Mouse (Mus musculus): ENCODE measurements around the gene Tchhl1. TPM values are rescaled to one million over a fixed set of nuclear protein-coding genes. Genes with fewer than 3 reads are reported as not detected.

Gene Tchhl1
- polyA plus RNA-seq (2012; rRNA removed), result not detected in 2 replicates

GRCm38 (mm10) chr3:93468561-93468960 is at the start of gene Tchhl1:
Tchhl1 (plus strand) TSS chr3:93468754.

GRCm38 (mm10) chr3:93442030-93442429 is 26.5 kb upstream of the Tchhl1 start, which contains the start of gene Tchh:
Tchh (plus strand) TSS chr3:93442330.

DNA sequence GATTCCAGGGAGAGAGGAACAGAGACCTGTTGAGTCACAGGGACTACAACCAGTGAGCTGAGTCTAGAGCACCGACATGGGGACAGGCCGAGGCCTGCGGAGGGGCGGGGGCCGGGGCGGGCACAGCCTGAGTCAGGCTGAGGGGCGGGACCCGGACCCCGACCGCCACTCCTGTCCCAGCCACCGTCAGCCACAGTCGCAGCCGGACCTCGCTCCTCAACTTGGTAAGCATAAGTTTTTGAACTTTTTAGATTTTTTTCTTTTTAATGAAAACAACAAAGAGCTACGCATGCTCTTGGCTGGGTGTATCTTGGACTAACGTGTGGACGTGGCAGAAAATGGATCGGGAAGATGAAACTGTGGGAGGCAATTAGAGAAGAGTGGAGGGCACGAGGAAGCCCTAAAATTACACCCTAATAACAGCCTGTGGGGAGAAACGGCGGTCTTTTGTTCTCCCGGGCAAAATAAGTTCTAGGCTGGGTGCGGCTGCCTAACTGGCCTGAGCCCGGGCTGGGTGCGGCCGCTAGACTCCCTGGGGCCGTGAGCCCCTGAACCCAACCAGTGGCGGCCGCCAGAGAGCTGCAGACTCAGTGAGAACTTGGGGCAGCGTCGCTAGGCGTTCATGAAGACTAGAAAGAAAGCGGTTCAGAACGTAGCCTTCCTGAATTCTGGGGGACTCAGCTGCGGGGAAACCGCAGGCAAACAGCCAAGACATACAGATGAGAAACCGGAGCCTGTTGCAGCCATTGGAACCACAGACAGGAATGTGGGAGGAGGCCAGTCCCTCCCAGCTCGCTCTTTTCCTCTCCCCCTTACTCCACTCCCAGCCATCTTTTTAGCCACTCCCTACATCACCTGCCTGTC is 52.0 kb downstream of the Tchhl1 start, which contains the start of gene S100a11:
Gene S100a11, plus strand, starts transcription at position 159 of the 864 bp plus-strand sequence.

Other genes starting within 250 kb of the Tchhl1 start
- gene Flg, start 195.2 kb upstream of the Tchhl1 start, polyA plus RNA-seq (2012; rRNA removed), result not detected in 2 replicates
- under 0.01 TPM in 1 of 2 replicates, not detected in the other for gene Hrnr, start 149.0 kb upstream of the Tchhl1 start, polyA plus RNA-seq (2012; rRNA removed)
- gene Rptn, start 75.1 kb upstream of the Tchhl1 start, polyA plus RNA-seq (2012; rRNA removed), result not detected in 2 replicates
- 0.41 and 0.59 TPM in 2 replicates for gene Tchh, start 26.4 kb upstream of the Tchhl1 start, polyA plus RNA-seq (2012; rRNA removed)
- gene S100a11, start 51.7 kb downstream of the Tchhl1 start, polyA plus RNA-seq (2012; rRNA removed), result 80.4 and 207 TPM in 2 replicates
- 70.9 and 138 TPM in 2 replicates for gene S100a10, start 86.3 kb downstream of the Tchhl1 start, polyA plus RNA-seq (2012; rRNA removed)
- not detected in 2 replicates for gene Tdpoz2, start 183.9 kb downstream of the Tchhl1 start, polyA plus RNA-seq (2012; rRNA removed)
- gene Tdpoz1, start 207.6 kb downstream of the Tchhl1 start, polyA plus RNA-seq (2012; rRNA removed), result not detected in 2 replicates
- gene Gm37596, start 224.3 kb downstream of the Tchhl1 start, polyA plus RNA-seq (2012; rRNA removed), result not detected in 2 replicates

All from central nervous system, embryonic 14 days (tissue).